Mouse (Mus musculus) brain, adult 2 months (tissue): ENCODE results near the gene Iqgap2.

ENCODE experiments used
- DNase-seq: peaks from one replicate; pipeline ENCODE4 v3.0.0; 2011; ENCODE audit warnings: low read depth, low spot score

The Iqgap2 gene

GRCm38 (mm10) chr13:95714271-95714975 is 177.3 kb downstream of the Iqgap2 start:
- DNase-seq: no peak

GRCm38 (mm10) chr13:95712570-95713268 is 179.0 kb downstream of the Iqgap2 start:
- no peak for DNase-seq

GRCm38 (mm10) chr13:95712054-95712453 is 179.7 kb downstream of the Iqgap2 start:
- DNase-seq: no peak

GRCm38 (mm10) chr13:95705589-95705988 is 186.1 kb downstream of the Iqgap2 start:
- DNase-seq: no peak

GRCm38 (mm10) chr13:95703376-95703775 is 188.3 kb downstream of the Iqgap2 start:
- no peak for DNase-seq

GRCm38 (mm10) chr13:95697874-95698273 is 193.8 kb downstream of the Iqgap2 start:
- DNase-seq: no peak

- peak; percentile 73 for DNase-seq
These were observed 195.0 kb downstream of the Iqgap2 start, which contains the start of gene F2rl2 for GRCm38 (mm10) chr13:95696654-95697163. TSS of gene F2rl2 (plus strand) at chr13:95696853.

GRCm38 (mm10) chr13:95696120-95696653 is 195.5 kb downstream of the Iqgap2 start:
- no peak for DNase-seq

GRCm38 (mm10) chr13:95692201-95692600 is 199.5 kb downstream of the Iqgap2 start:
- DNase-seq: peak; percentile 77

- DNase-seq: no peak
These were observed 203.1 kb downstream of the Iqgap2 start for GRCm38 (mm10) chr13:95688576-95688975.

- DNase-seq: no peak
These were observed 206.0 kb downstream of the Iqgap2 start for GRCm38 (mm10) chr13:95685736-95686135.

GRCm38 (mm10) chr13:95684656-95685244 is 207.0 kb downstream of the Iqgap2 start:
- no peak for DNase-seq

- DNase-seq: no peak
These were observed 212.2 kb downstream of the Iqgap2 start for GRCm38 (mm10) chr13:95679491-95679941.

GRCm38 (mm10) chr13:95679078-95679477 is 212.6 kb downstream of the Iqgap2 start:
- DNase-seq: no peak

- no peak for DNase-seq
These were observed 219.3 kb downstream of the Iqgap2 start for GRCm38 (mm10) chr13:95672372-95672771.

- DNase-seq: no peak
These were observed 220.4 kb downstream of the Iqgap2 start for GRCm38 (mm10) chr13:95671108-95671897.

GRCm38 (mm10) chr13:95670534-95670933 is 221.2 kb downstream of the Iqgap2 start:
- DNase-seq: no peak

- peak; percentile 18 for DNase-seq
These were observed 224.5 kb downstream of the Iqgap2 start for GRCm38 (mm10) chr13:95667260-95667659.

GRCm38 (mm10) chr13:95665644-95666356 is 225.9 kb downstream of the Iqgap2 start:
- peak; percentile 12 for DNase-seq

GRCm38 (mm10) chr13:95663834-95664233 is 227.9 kb downstream of the Iqgap2 start:
- no peak for DNase-seq

- no peak for DNase-seq
These were observed 232.3 kb downstream of the Iqgap2 start for GRCm38 (mm10) chr13:95659432-95659831.
